19 mouse cellular contexts compared by ENCODE assay signal in genomic region chr19:29422013-29422645, GRCm38 (mm10). TPM values are rescaled to one million over a fixed set of nuclear protein-coding genes. Genes with fewer than 3 reads are reported as not detected.
"Had no signal": no experiment of that assay in that cellular context is flagged by ENCODE, and none has a peak within 500 bp of the region (broad histone marks: within the 10 kb centered on the region; RNA-seq: fewer than 3 reads in every experiment).

No protein-coding gene starts in this region.

- H3K9ac ChIP-seq: lung, embryonic 14.5 days; midbrain, embryonic 13.5 days; midbrain, embryonic 15.5 days; neural tube, embryonic 12.5 days; stomach, embryonic 15.5 days had no signal

- H3K27ac ChIP-seq: midbrain, embryonic 13.5 days; midbrain, embryonic 15.5 days; neural tube, embryonic 12.5 days; stomach, embryonic 15.5 days; stomach, postnatal 0 days had no signal

- H3K36me3 ChIP-seq: midbrain, embryonic 13.5 days; midbrain, embryonic 15.5 days; neural tube, embryonic 12.5 days; stomach, embryonic 15.5 days had no signal

- H3K4me2 ChIP-seq: lung, embryonic 14.5 days; midbrain, embryonic 11.5 days; midbrain, embryonic 13.5 days; midbrain, embryonic 15.5 days; neural tube, embryonic 12.5 days; stomach, embryonic 15.5 days had no signal

- H3K4me3 ChIP-seq: megakaryocyte, embryonic 14.5 days; midbrain, embryonic 13.5 days; midbrain, embryonic 15.5 days; neural tube, embryonic 12.5 days; stomach, embryonic 15.5 days had no signal

- ATAC-seq: midbrain, embryonic 13.5 days; midbrain, embryonic 15.5 days had no signal

- H3K9me3 ChIP-seq: megakaryocyte, embryonic 14.5 days; midbrain, embryonic 13.5 days; midbrain, embryonic 15.5 days; neural tube, embryonic 12.5 days; stomach, embryonic 15.5 days had no signal

- DNase-seq: lung, adult 18-20 months; lung, embryonic 14.5 days; lung, postnatal 10 days; lung, postnatal 4 days; retina, postnatal 1 day; right cerebral cortex, adult 18-20 months; right cerebral cortex, postnatal 14 days; thymus, adult 2 months; thymus, postnatal 25 days; thymus, postnatal 4 days had no signal

- H3K4me1 ChIP-seq: midbrain, embryonic 13.5 days; midbrain, embryonic 15.5 days; neural tube, embryonic 12.5 days had no signal

- H3K27me3 ChIP-seq: megakaryocyte, embryonic 14.5 days; midbrain, embryonic 13.5 days; midbrain, embryonic 15.5 days; neural tube, embryonic 12.5 days; stomach, embryonic 15.5 days had no signal

RNA-seq across cellular contexts. Expression of gene Pdcd1lg2, which starts 11.4 kb away (rescaled TPM):
- polyA plus RNA-seq: lung, embryonic 14.5 days; lung, embryonic 16.5 days; midbrain, embryonic 11.5 days; midbrain, embryonic 15.5 days; neural tube, embryonic 12.5 days; neural tube, embryonic 14.5 days; stomach, embryonic 15.5 days had no signal
